Mouse (Mus musculus): ENCODE data around the gene Retreg2. TPM values are rescaled to one million over a fixed set of nuclear protein-coding genes. Genes with fewer than 3 reads are reported as not detected.
A peak's percentile ranks its signal among the peaks of the same experiment; 100 is the strongest.

The Retreg2 gene
- polyA plus RNA-seq, 1 experiment = 92.9 TPM

DNA sequence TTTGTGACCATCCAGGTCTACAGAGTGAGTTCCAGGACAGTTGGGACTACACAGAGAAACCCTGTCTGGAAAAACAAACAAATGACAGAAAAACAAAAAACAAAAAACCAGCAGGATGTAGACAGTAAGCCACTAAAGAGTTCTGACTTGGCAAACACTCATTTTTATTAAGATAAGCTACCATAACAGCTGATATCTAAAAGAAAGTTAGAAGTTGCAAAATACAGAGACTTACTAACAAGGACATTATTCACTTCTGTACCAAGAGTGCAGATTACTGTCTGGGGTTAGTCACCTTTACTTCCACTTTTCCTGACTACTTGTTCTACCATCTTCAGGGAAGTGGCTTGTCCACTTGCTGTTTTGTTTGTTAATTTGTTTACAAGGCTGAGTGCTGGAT, 16.4 kb downstream of the Retreg2 start:
- TF ChIP-seq POLR2A (IDR thresholded peaks at IDR 0.05; ENCODE audit: borderline replicate concordance, control insufficient read depth, low read depth, low read length) (no peak), CTCF (IDR thresholded peaks at IDR 0.05; ENCODE audit: control insufficient read depth, insufficient read depth, low read length) (no peak)
- Histone ChIP-seq H3K4me1 (ENCODE audit: control insufficient read depth, insufficient read depth, low read length) (peaks cover 2% of the 10 kb centered on the region), H3K4me3 (replicated peaks; ENCODE audit: control insufficient read depth, low read depth, low read length) (no peak overlapping the region), H3K27ac (ENCODE audit: control insufficient read depth, insufficient read depth, low read depth, low read length, poor library complexity) (no peak overlapping the region)

GRCm38 (mm10) chr1:75159540-75160255, 17.1 kb downstream of the Retreg2 start:
- Histone ChIP-seq H3K4me1 (ENCODE audit: control insufficient read depth, insufficient read depth, low read length) (peaks cover 2% of the 10 kb centered on the region), H3K4me3 (replicated peaks; ENCODE audit: control insufficient read depth, low read depth, low read length) (no peak overlapping the region), H3K27ac (ENCODE audit: control insufficient read depth, insufficient read depth, low read depth, low read length, poor library complexity) (peak overlapping the region; percentile 52; the same call in 1 of the 2 replicates)
- WGBS = 64% methylated on average over 5 of the region's 5 CpGs
- TF ChIP-seq POLR2A (IDR thresholded peaks at IDR 0.05; ENCODE audit: borderline replicate concordance, control insufficient read depth, low read depth, low read length) (no peak), CTCF (IDR thresholded peaks at IDR 0.05; ENCODE audit: control insufficient read depth, insufficient read depth, low read length) (no peak)

GRCm38 (mm10) chr1:75160256-75160617, 17.7 kb downstream of the Retreg2 start:
- no peak for TF ChIP-seq CTCF (IDR thresholded peaks at IDR 0.05; ENCODE audit: control insufficient read depth, insufficient read depth, low read length)
- no peak for TF ChIP-seq POLR2A (IDR thresholded peaks at IDR 0.05; ENCODE audit: borderline replicate concordance, control insufficient read depth, low read depth, low read length)
- no peak overlapping the region for H3K4me3 ChIP-seq (replicated peaks; ENCODE audit: control insufficient read depth, low read depth, low read length)
- peaks cover 2% of the 10 kb centered on the region for H3K4me1 ChIP-seq (ENCODE audit: control insufficient read depth, insufficient read depth, low read length)
- 73% methylated on average over 4 of the region's 4 CpGs for WGBS
- H3K27ac ChIP-seq (ENCODE audit: control insufficient read depth, insufficient read depth, low read depth, low read length, poor library complexity) = no peak overlapping the region

DNA sequence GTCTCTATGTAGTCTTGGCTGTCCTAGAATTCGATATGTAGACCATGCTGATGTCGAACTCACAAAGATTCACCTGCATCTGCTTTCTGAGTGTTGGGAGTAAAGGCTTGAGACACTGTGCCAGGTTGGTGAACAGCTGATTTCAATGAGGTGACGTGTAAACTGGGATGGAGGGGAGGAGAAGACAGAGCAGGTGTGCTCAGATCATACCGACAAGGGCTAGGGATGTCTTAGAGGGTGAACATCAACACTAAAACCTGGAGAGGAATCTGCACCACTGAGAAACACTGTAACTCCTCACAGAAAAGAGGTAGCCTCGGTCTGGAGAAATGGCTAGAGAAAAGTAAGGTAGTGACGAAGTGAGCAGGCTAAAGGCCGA, 25.5 kb downstream of the Retreg2 start:
- H3K4me3 ChIP-seq (replicated peaks; ENCODE audit: control insufficient read depth, low read depth, low read length) = peak overlapping the region; percentile 70
- 6% methylated on average over 7 of the region's 7 CpGs for WGBS
- peak overlapping the region; percentile 73 for H3K27ac ChIP-seq (ENCODE audit: control insufficient read depth, insufficient read depth, low read depth, low read length, poor library complexity)
- peaks cover 1% of the 10 kb centered on the region; the same call in 1 of the 2 replicates for H3K4me1 ChIP-seq (ENCODE audit: control insufficient read depth, insufficient read depth, low read length)
- TF ChIP-seq CTCF (IDR thresholded peaks at IDR 0.05; ENCODE audit: control insufficient read depth, insufficient read depth, low read length) (no peak), POLR2A (IDR thresholded peaks at IDR 0.05; ENCODE audit: borderline replicate concordance, control insufficient read depth, low read depth, low read length) (no peak)

- Histone ChIP-seq H3K27ac (ENCODE audit: control insufficient read depth, insufficient read depth, low read depth, low read length, poor library complexity) (peak within 1 kb of the TSS; percentile 87), H3K4me3 (replicated peaks; ENCODE audit: control insufficient read depth, low read depth, low read length) (peak within 1 kb of the TSS; percentile 70), H3K4me1 (ENCODE audit: control insufficient read depth, insufficient read depth, low read length) (peaks cover 1% of the 10 kb centered on the region; the same call in 1 of the 2 replicates)
- TF ChIP-seq POLR2A (IDR thresholded peaks at IDR 0.05; ENCODE audit: borderline replicate concordance, control insufficient read depth, low read depth, low read length) = peak; percentile 71; the same call in 1 of the 2 replicates
- no peak for TF ChIP-seq CTCF (IDR thresholded peaks at IDR 0.05; ENCODE audit: control insufficient read depth, insufficient read depth, low read length)
- 4% methylated on average over 58 of the region's 59 CpGs for WGBS
Measured at GRCm38 (mm10) chr1:75168472-75169464, 26.2 kb downstream of the Retreg2 start, which contains the start of gene Zfand2b. TSS of gene Zfand2b (plus strand) at chr1:75168646.

DNA sequence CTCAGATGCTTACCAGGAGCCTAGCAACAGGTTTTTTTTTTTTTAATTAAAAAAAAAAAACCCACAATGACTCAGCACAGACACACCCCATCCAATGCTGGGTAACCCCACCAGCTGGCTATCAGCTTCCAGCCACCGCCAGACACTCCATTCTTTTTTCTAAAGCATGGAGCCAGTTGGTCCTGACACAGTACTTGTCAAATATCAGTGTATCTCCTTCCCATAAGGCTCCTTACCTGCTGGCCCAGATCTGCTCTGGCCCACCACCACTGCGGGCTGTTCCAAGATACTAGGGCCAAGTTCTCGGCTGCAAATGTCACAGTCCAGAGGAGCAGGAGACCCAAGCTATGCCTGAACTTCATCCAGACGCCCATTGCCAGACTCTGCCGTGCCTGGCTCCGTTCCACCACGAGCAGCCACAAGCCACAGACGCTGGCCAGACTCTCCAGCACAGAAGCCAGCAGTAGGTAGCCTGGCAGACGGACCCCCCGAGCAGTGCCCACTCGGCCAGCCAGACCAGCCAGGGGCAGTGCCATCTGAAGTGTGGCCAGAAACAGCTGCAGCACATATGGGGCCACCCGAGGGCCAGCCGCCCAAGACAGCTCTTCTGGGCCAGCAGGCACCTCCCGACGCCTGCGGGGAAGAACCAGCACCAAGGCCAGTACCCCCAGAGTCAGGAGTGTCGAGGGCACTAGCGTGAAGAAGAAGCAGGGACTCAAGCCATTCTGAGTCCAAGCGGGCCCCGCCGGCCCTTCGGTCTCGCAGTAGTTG, 36.9 kb downstream of the Retreg2 start:
- Histone ChIP-seq H3K27ac (ENCODE audit: control insufficient read depth, insufficient read depth, low read depth, low read length, poor library complexity) (peak overlapping the region; percentile 94), H3K4me1 (ENCODE audit: control insufficient read depth, insufficient read depth, low read length) (no peaks in the 10 kb centered on the region; the same call in 1 of the 2 replicates), H3K4me3 (replicated peaks; ENCODE audit: control insufficient read depth, low read depth, low read length) (peak overlapping the region; percentile 78)
- TF ChIP-seq CTCF (IDR thresholded peaks at IDR 0.05; ENCODE audit: control insufficient read depth, insufficient read depth, low read length) = no peak
- no peak for TF ChIP-seq POLR2A (IDR thresholded peaks at IDR 0.05; ENCODE audit: borderline replicate concordance, control insufficient read depth, low read depth, low read length)
- under 1% methylated on average over 23 of the region's 23 CpGs for WGBS

- Histone ChIP-seq H3K4me1 (ENCODE audit: control insufficient read depth, insufficient read depth, low read length) (no peaks in the 10 kb centered on the region; the same call in 1 of the 2 replicates), H3K27ac (ENCODE audit: control insufficient read depth, insufficient read depth, low read depth, low read length, poor library complexity) (peak within 1 kb of the TSS; percentile 94)
Measured at GRCm38 (mm10) chr1:75180105-75180590, 37.6 kb downstream of the Retreg2 start, which contains the start of gene Abcb6. TSS of gene Abcb6 (minus strand) at chr1:75180392.

More at GRCm38 (mm10) chr1:75180105-75180590, 37.6 kb downstream of the Retreg2 start, which contains the start of gene Abcb6:
- WGBS = under 1% methylated on average over 31 of the region's 31 CpGs
- peak; percentile 92; the same call in 1 of the 2 replicates for TF ChIP-seq POLR2A (IDR thresholded peaks at IDR 0.05; ENCODE audit: borderline replicate concordance, control insufficient read depth, low read depth, low read length)
- 0 out of 2 replicates have a peak, but pooled peaks have one; percentile 2 for TF ChIP-seq CTCF (IDR thresholded peaks at IDR 0.05; ENCODE audit: control insufficient read depth, insufficient read depth, low read length)
- H3K4me3 ChIP-seq (replicated peaks; ENCODE audit: control insufficient read depth, low read depth, low read length) = peak within 1 kb of the TSS; percentile 78

Measured in bone marrow, adult 2 months (tissue).